Mouse (Mus musculus) spleen, adult 2 months (tissue): ENCODE measurements around the gene Dock4. TPM values are rescaled to one million over a fixed set of nuclear protein-coding genes. Genes with fewer than 3 reads are reported as not detected.

Experiments
- DNase-seq, 2 experiments: peaks; one replicate each; pipeline versions ENCODE4 v3.0.0 to v3.0.0-alpha.2; 2012 to 2021; ENCODE audit warnings: low spot score in 2 of 2, low read depth in 1 of 2
- H3K27ac ChIP-seq: fragments of 200-500 bp; 2 replicates; pipeline ENCODE4 v1.5.1; 2012; ENCODE audit warnings: low read length, inconsistent platforms; ENCODE audit not compliant: insufficient read depth
- H3K27me3 ChIP-seq: fragments of 200-500 bp; 2 replicates; pipeline ENCODE4 v1.6.1; 2012; ENCODE audit warnings: mild to moderate bottlenecking, moderate library complexity, low read length, inconsistent platforms; ENCODE audit not compliant: control insufficient read depth, insufficient read depth
- H3K36me3 ChIP-seq: fragments of 200-500 bp; 2 replicates; pipeline ENCODE4 v1.6.1; 2012; ENCODE audit warnings: mild to moderate bottlenecking, low read length, inconsistent platforms; ENCODE audit not compliant: control insufficient read depth, insufficient read depth
- H3K4me1 ChIP-seq: fragments of 200-500 bp; 2 replicates; pipeline ENCODE4 v1.6.1; 2011; ENCODE audit warnings: inconsistent platforms; ENCODE audit not compliant: control insufficient read depth, insufficient read depth, insufficient read length
- H3K4me3 ChIP-seq: fragments of 200-500 bp; 2 replicates; pipeline ENCODE4 v1.5.1; 2011; ENCODE audit warnings: mild to moderate bottlenecking, inconsistent platforms; ENCODE audit not compliant: insufficient read depth, insufficient read length; ENCODE audit errors: extremely low read depth
- CTCF ChIP-seq: fragments of 200-500 bp; IDR thresholded peaks from 2 replicates; pipeline ENCODE4 v1.5.1; 2011; ENCODE audit warnings: mild to moderate bottlenecking, inconsistent platforms; ENCODE audit not compliant: insufficient read depth, insufficient read length, insufficient replicate concordance; ENCODE audit errors: extremely low read depth
- POLR2A ChIP-seq: fragments of 200-500 bp; IDR thresholded peaks from 2 replicates; pipeline ENCODE4 v1.6.1; 2011; ENCODE audit warnings: low read depth, low read length, inconsistent platforms
- WGBS: fragments of 180-500 bp; shearing (Covaris S2); methylation state at CpG from one replicate; pipeline ENCODE4 v1.1.7; 2018; 5-methylcytosine and 5-hydroxymethylcytosine counted together
- polyA plus RNA-seq: library from polyadenylated mRNA; depleted of rRNA; stranded (reverse); fragments of >200 nt; gene quantifications from 2 replicates; pipeline ENCODE4 v1.2.3, GENCODE M21; 2012

The Dock4 gene
- polyA plus RNA-seq, 1 experiment: 2.3 TPM

DNA sequence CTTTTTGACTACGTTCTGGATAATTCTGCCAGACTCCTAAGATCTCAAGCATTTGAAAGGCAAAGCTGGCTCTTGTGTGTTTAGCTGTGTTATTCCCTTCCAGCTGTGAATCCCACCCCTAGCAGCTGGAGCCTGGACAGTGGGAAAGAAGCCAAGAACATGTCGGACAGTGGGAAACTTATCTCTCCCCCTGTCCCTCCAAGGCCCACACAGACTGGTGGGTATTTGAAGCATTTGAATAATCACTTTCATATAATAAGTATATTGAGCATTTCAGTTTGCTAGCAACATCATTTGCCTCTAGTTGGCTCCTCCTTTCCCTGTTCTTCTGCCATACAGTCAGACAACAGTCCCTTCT, 392.6 kb downstream of the Dock4 start:
- no peak overlapping the region for H3K27ac ChIP-seq
- no peaks in the 10 kb centered on the region for H3K36me3 ChIP-seq
- TF ChIP-seq POLR2A (no peak), CTCF (no peak)
- no peaks in the 10 kb centered on the region for H3K4me1 ChIP-seq
- no peak for DNase-seq
- 74% methylated on average over 2 of the region's 2 CpGs for WGBS
- H3K27me3 ChIP-seq: no peaks in the 10 kb centered on the region
- H3K4me3 ChIP-seq: no peak overlapping the region

- H3K36me3 ChIP-seq: no peaks in the 10 kb centered on the region
- TF ChIP-seq CTCF (no peak), POLR2A (no peak)
- DNase-seq: no peak
- 94% methylated on average over 5 of the region's 5 CpGs for WGBS
- no peak overlapping the region for H3K27ac ChIP-seq
- H3K4me3 ChIP-seq: no peak overlapping the region
- H3K4me1 ChIP-seq: no peaks in the 10 kb centered on the region
- no peaks in the 10 kb centered on the region for H3K27me3 ChIP-seq
Measured at GRCm38 (mm10) chr12:40838940-40839339, 393.2 kb downstream of the Dock4 start.

GRCm38 (mm10) chr12:40839817-40840216, 394.1 kb downstream of the Dock4 start:
- Histone ChIP-seq H3K27me3 (no peaks in the 10 kb centered on the region), H3K4me1 (no peaks in the 10 kb centered on the region), H3K36me3 (no peaks in the 10 kb centered on the region), H3K4me3 (no peak overlapping the region), H3K27ac (no peak overlapping the region)
- DNase-seq: no peak
- 66% methylated on average over 4 of the region's 4 CpGs for WGBS
- TF ChIP-seq POLR2A (no peak), CTCF (no peak)

- DNase-seq: no peak
- TF ChIP-seq CTCF: no peak
- H3K36me3 ChIP-seq: no peaks in the 10 kb centered on the region
- no peaks in the 10 kb centered on the region for H3K4me1 ChIP-seq
- H3K27ac ChIP-seq: no peak overlapping the region
- no peak overlapping the region for H3K4me3 ChIP-seq
- no peaks in the 10 kb centered on the region for H3K27me3 ChIP-seq
- WGBS: 90% methylated on average over 10 of the region's 10 CpGs
Measured at GRCm38 (mm10) chr12:40842251-40842988, 396.7 kb downstream of the Dock4 start.

DNA sequence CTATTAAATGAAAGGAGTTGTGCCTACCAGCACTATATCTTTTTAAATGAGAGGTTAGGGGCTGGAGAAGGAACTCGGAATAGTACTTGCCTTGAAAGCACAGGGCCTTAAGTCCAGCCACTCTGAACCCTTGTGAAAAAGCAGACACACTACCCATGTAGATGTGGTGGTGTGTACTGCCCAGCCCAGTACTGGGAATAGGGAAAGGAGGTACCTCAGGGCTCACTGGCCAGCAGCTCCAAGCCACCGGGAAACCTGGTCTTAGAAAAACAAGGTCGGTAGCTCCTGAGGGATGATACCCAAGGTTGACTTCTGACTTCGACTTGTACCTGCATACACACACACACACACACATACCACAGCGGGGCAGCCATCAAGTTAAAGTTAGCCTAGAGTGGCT, 397.2 kb downstream of the Dock4 start:
- Histone ChIP-seq H3K27me3 (no peaks in the 10 kb centered on the region), H3K4me1 (no peaks in the 10 kb centered on the region), H3K36me3 (no peaks in the 10 kb centered on the region), H3K4me3 (no peak overlapping the region), H3K27ac (no peak overlapping the region)
- WGBS: 86% methylated on average over 5 of the region's 5 CpGs
- no peak for DNase-seq
- TF ChIP-seq POLR2A (no peak), CTCF (no peak)

DNA sequence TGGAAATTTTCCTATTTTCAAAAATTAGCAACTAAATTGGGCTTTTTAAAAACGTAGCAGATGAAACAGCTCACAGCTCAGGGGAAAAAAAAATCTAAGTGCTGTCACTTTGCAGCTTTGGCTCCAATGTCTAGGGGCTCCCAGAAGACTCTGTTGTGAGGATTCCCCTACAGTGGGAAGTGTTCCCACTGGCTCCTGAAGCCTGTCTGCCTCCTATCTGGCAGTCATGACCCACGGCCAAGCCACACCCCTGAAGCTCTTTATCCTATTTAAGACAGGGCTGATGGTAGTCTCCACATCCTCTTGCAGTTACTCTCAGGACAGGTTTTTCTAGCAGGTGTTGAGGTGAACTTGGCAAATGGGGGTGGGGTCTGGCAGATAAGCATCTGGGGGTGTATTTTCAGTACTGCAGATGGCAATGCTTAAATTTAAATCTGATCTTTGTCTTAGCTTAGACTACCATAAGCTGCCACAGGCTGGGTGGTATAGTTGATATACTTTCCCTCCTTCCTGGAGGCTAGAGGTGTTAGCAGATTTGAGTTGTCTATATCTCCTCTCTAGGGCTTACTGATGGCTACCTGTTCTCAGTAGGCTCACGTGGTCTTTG, 397.8 kb downstream of the Dock4 start:
- WGBS: 75% methylated on average over 3 of the region's 3 CpGs
- Histone ChIP-seq H3K36me3 (no peaks in the 10 kb centered on the region), H3K4me3 (no peak overlapping the region), H3K27ac (no peak overlapping the region), H3K4me1 (no peaks in the 10 kb centered on the region), H3K27me3 (no peaks in the 10 kb centered on the region)
- DNase-seq: no peak
- TF ChIP-seq CTCF: no peak
- TF ChIP-seq POLR2A: no peak

DNA sequence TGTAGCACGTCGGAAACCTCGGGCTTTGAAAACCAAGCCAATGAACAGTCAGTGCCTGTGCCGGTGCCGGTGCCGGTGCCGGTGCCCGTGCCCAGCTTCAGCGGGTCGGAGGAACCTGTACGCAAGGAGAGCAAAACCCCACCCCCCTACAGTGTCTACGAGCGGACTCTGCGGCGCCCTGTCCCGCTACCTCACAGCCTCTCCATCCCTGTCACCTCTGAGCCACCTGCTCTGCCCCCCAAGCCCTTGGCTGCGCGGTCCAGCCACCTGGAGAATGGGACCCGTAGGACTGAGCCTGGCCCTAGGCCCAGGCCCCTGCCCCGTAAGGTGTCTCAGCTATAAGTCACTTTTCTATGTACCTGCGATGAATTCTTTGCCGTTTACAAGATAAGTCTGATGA, 398.6 kb downstream of the Dock4 start:
- no peak overlapping the region for H3K4me3 ChIP-seq
- DNase-seq: no peak
- H3K27ac ChIP-seq: no peak overlapping the region
- no peaks in the 10 kb centered on the region for H3K36me3 ChIP-seq
- 95% methylated on average over 22 of the region's 22 CpGs for WGBS
- no peaks in the 10 kb centered on the region for H3K4me1 ChIP-seq
- no peaks in the 10 kb centered on the region for H3K27me3 ChIP-seq
- TF ChIP-seq POLR2A: no peak
- TF ChIP-seq CTCF: no peak
